Mouse (Mus musculus) lung, embryonic 14.5 days (tissue): Measurements from ENCODE around the gene Mfsd2a. TPM values are rescaled to one million over a fixed set of nuclear protein-coding genes. Genes with fewer than 3 reads are reported as not detected.

Experiments used
- ATAC-seq: fragments of 200-750 bp; cut with Nextera tagmentation; 2 replicates; pipeline ENCODE4 v1.8.0; 2017; ENCODE audit warnings: mild to moderate bottlenecking, moderate TSS enrichment, moderate library complexity; ENCODE audit not compliant: insufficient read depth
- DNase-seq: peaks from one replicate; pipeline ENCODE4 v3.0.0-alpha.2; 2015
- H3K27ac ChIP-seq: fragments of 300-500 bp; sonication (generic); 2 replicates; pipeline ENCODE4 v1.5.1; 2014; ENCODE audit warnings: low read depth, mild to moderate bottlenecking, moderate library complexity
- H3K27me3 ChIP-seq: fragments of 300-500 bp; sonication (generic); 2 replicates; pipeline ENCODE4 v1.6.1; 2014; ENCODE audit warnings: low read length, control low read depth; ENCODE audit not compliant: insufficient read depth
- H3K36me3 ChIP-seq: fragments of 300-500 bp; sonication (generic); 2 replicates; pipeline ENCODE4 v1.6.1; 2014; ENCODE audit warnings: control low read depth; ENCODE audit not compliant: insufficient read depth
- H3K4me1 ChIP-seq: fragments of 300-500 bp; sonication (generic); 2 replicates; pipeline ENCODE4 v1.6.1; 2014; ENCODE audit warnings: antibody characterized with exemption, control low read depth; ENCODE audit not compliant: insufficient read depth
- H3K4me2 ChIP-seq: fragments of 300-500 bp; sonication (generic); 2 replicates; pipeline ENCODE4 v1.6.1; 2014; ENCODE audit warnings: mild to moderate bottlenecking
- H3K4me3 ChIP-seq: fragments of 300-500 bp; sonication (generic); 2 replicates; pipeline ENCODE4 v1.5.1; 2014; ENCODE audit warnings: low read depth, low read length
- H3K9ac ChIP-seq: fragments of 300-500 bp; sonication (generic); 2 replicates; pipeline ENCODE4 v1.6.1; 2014
- H3K9me3 ChIP-seq: fragments of 300-500 bp; sonication (generic); 2 replicates; pipeline ENCODE4 v1.6.1; 2016; ENCODE audit warnings: low read depth, low read length, control low read depth
- CTCF ChIP-seq: IDR thresholded peaks from 2 replicates; pipeline ENCODE4 v1.5.1; 2016; ENCODE audit warnings: antibody characterized with exemption, low read depth
- WGBS: fragments of 180-500 bp; shearing (Covaris S2); extraction: QIAGEN DNeasy Blood & Tissue Kit; methylation state at CpG from one replicate; pipeline ENCODE4 v1.1.7; 2014; 5-methylcytosine and 5-hydroxymethylcytosine counted together
- polyA plus RNA-seq: library from polyadenylated mRNA; unstranded; fragments of >200 nt; fragmentation: Nextera tagmentation; extraction: Ambion mirVana; gene quantifications from 2 replicates; pipeline ENCODE4 v1.2.1, GENCODE M21; 2014

Gene Mfsd2a
- polyA plus RNA-seq, 1 experiment from 2014 or later, result 1.1 TPM

GRCm38 (mm10) chr4:122962751-122963150 lies 1.8 kb upstream of the Mfsd2a start:
- Histone ChIP-seq H3K27ac (no peak overlapping the region), H3K9ac (no peak overlapping the region), H3K36me3 (no peaks in the 10 kb centered on the region), H3K9me3 (no peaks in the 10 kb centered on the region), H3K4me3 (no peak overlapping the region), H3K4me1 (peaks cover 10% of the 10 kb centered on the region), H3K27me3 (peaks cover 40% of the 10 kb centered on the region), H3K4me2 (no peak overlapping the region)
- 33% methylated on average over 8 of the region's 8 CpGs for WGBS
- no peak for ATAC-seq
- DNase-seq, result peak; percentile 69
- no peak for TF ChIP-seq CTCF

- TF ChIP-seq CTCF, result no peak
- H3K27me3 ChIP-seq, result peaks cover 37% of the 10 kb centered on the region
- ATAC-seq, result no peak
These were observed 601 bp upstream of the Mfsd2a start for GRCm38 (mm10) chr4:122961589-122961988.

DNA sequence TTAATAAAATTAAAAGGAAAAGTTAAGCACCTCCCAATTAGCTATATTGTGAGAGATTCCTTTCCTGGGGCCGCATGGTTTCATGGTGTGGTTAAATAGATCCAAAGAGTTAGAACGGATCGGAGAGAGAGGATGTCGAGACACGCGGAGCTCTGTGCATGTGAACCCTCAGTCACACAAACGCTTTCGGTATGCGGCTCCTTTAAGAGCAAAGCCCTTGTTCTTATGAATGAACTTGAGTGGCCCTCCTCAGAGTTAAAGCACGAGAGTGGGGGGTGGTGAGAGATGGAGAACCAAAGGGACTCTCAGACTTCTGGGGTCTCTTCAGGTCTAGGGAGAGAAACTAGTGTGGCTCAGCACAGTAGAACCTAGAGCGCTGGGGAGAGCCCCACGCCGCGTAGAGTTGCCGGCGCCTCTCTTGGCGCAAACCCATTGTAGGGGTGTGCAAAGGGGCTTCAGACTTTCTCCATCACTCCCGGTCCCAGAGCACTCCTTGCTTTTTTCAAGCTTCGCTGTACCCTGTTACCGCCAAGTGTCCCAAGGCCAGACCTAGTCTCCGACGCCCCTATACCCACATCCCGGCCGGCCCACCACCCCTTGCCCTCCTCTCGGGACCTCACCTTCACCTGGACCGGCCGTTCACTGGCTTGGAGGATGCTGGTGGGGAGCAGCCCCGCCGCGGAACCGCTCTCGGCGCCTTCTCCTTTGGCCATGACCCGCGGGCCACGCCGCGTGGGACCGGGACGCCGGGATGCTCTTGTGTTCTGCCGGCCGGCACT lies 478 bp downstream of the Mfsd2a start:
- H3K27ac ChIP-seq, result no peak overlapping the region
- under 1% methylated on average over 43 of the region's 43 CpGs for WGBS
- peaks cover 37% of the 10 kb centered on the region for H3K27me3 ChIP-seq
- peak overlapping the region; percentile 46 for H3K9ac ChIP-seq
- H3K4me1 ChIP-seq, result peaks cover 13% of the 10 kb centered on the region
- ATAC-seq, result peak; percentile 52
- no peaks in the 10 kb centered on the region for H3K9me3 ChIP-seq
- no peak for TF ChIP-seq CTCF
- DNase-seq, result peak; percentile 72
- H3K36me3 ChIP-seq, result no peaks in the 10 kb centered on the region
- peak overlapping the region; percentile 51 for H3K4me3 ChIP-seq
- peak overlapping the region; percentile 99 for H3K4me2 ChIP-seq

More at GRCm38 (mm10) chr4:122961589-122961988, 601 bp upstream of the Mfsd2a start:
- Histone ChIP-seq H3K9ac (no peak overlapping the region), H3K9me3 (no peaks in the 10 kb centered on the region), H3K4me1 (peaks cover 10% of the 10 kb centered on the region), H3K4me3 (peak overlapping the region; percentile 51; the same call in 1 of the 2 replicates), H3K4me2 (peak overlapping the region; percentile 99), H3K36me3 (no peaks in the 10 kb centered on the region), H3K27ac (no peak overlapping the region)
- 32% methylated on average over 6 of the region's 6 CpGs for WGBS
- DNase-seq, result no peak

- ATAC-seq, result no peak
- Histone ChIP-seq H3K4me2 (peak overlapping the region; percentile 99), H3K36me3 (no peaks in the 10 kb centered on the region), H3K9ac (peak overlapping the region; percentile 1; the same call in 1 of the 2 replicates), H3K9me3 (no peaks in the 10 kb centered on the region), H3K4me3 (peak overlapping the region; percentile 51), H3K27me3 (peaks cover 37% of the 10 kb centered on the region), H3K27ac (no peak overlapping the region), H3K4me1 (peaks cover 18% of the 10 kb centered on the region)
- 6% methylated on average over 7 of the region's 8 CpGs for WGBS
- TF ChIP-seq CTCF, result no peak
- no peak for DNase-seq
These were observed 1.2 kb downstream of the Mfsd2a start for GRCm38 (mm10) chr4:122959816-122960215.

DNA sequence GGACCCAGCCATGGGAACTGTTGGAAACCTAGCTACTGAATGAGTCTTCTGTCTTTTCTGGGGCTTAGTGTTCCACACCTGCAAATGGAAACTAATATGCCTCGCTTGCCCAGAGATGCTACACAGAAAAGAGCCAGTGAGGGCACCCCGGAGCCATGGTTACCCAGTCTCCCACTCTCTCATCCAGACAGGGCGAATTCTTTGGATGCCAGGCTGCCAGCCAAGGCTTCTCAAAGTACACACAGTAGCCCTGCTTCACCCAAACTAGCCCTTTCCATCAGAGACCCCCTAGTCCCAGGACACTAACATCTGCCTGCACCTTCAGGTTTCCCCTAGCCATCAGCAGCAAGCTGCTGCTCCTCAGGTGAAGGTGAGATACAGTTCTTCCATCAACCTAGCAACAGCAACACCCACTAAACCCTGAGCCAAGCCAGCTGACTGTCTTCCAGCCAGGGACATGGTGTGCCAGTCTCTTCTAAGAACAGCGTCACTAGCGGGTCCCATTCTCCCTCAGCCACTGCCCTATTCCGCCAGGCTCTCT lies 2.4 kb downstream of the Mfsd2a start:
- H3K36me3 ChIP-seq, result no peaks in the 10 kb centered on the region
- H3K9me3 ChIP-seq, result no peaks in the 10 kb centered on the region
- WGBS, result 82% methylated on average over 6 of the region's 6 CpGs
- ATAC-seq, result no peak
- peaks cover 20% of the 10 kb centered on the region for H3K4me1 ChIP-seq
- no peak overlapping the region for H3K4me2 ChIP-seq
- no peak for DNase-seq
- no peak for TF ChIP-seq CTCF
- no peak overlapping the region for H3K4me3 ChIP-seq
- no peak overlapping the region for H3K9ac ChIP-seq
- H3K27ac ChIP-seq, result no peak overlapping the region
- H3K27me3 ChIP-seq, result peaks cover 37% of the 10 kb centered on the region

DNA sequence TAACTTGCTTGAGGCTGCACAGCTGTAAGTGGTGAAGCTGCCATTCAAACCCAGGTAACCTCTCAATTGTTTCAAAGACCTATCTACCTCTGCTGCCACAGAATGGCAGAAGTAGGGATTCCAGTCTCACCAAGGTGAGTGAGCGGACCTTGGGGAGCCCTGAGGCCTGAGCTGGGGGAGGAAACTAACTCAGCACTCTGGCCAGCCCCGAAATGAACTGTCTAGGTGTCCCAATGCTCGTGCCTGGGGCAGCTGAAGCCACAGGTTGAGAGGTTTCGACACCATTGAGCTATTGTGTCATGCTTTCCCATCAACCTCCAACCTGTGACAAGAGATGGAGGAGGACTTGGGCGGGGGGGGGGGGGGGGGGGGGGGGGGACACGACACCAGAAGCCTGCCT lies 4.7 kb downstream of the Mfsd2a start:
- Histone ChIP-seq H3K36me3 (no peaks in the 10 kb centered on the region), H3K9ac (no peak overlapping the region), H3K4me2 (no peak overlapping the region), H3K9me3 (no peaks in the 10 kb centered on the region), H3K27me3 (peaks cover 34% of the 10 kb centered on the region), H3K4me1 (peaks cover 18% of the 10 kb centered on the region), H3K4me3 (no peak overlapping the region), H3K27ac (no peak overlapping the region)
- WGBS, result 74% methylated on average over 5 of the region's 6 CpGs
- DNase-seq (no peak), ATAC-seq (no peak)
- no peak for TF ChIP-seq CTCF

DNA sequence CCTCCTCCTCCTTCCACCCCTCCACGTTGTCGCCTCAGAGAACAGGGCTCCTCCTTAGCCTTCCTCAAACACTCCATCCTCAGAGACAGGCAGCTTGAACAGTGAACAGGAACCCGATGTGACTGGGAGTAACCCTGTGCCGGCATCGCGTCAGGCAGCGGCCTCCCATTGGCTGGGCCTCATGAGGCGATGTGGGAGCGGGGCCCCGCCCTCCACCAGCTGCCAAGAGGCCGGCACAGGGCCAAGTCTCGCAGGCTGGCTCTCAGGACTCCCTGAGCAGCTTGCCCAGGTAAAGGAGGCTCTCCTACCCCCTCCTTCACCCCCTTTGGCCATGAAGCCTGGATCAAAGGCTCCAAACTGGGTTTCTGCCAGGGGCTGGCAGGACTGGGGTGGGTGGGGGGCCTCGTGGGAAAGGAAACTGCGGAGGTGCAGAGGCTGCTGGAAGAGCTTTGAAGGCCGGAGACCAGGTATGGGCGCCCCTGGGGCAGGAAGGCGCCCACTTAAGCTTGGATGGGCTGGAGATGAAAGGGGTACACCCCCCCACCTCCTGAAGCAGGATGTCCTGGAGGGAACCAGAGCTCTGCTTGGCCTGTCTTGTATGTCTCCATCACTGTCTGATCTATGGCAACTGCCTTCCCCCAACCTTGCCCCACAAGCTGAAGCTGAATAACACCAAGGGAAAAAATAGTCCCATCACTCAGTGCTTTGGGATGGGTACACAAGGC lies 5.4 kb downstream of the Mfsd2a start:
- Histone ChIP-seq H3K9ac (no peak overlapping the region), H3K4me3 (no peak overlapping the region), H3K9me3 (no peaks in the 10 kb centered on the region), H3K4me1 (peaks cover 14% of the 10 kb centered on the region), H3K27ac (no peak overlapping the region), H3K4me2 (peak overlapping the region; percentile 50), H3K27me3 (peaks cover 28% of the 10 kb centered on the region), H3K36me3 (no peaks in the 10 kb centered on the region)
- DNase-seq (peak; percentile 93), ATAC-seq (peak; percentile 96)
- WGBS, result 8% methylated on average over 17 of the region's 17 CpGs
- no peak for TF ChIP-seq CTCF
